Mouse (Mus musculus): ENCODE measurements around the gene Tex36.

Tex36 gene

DNA sequence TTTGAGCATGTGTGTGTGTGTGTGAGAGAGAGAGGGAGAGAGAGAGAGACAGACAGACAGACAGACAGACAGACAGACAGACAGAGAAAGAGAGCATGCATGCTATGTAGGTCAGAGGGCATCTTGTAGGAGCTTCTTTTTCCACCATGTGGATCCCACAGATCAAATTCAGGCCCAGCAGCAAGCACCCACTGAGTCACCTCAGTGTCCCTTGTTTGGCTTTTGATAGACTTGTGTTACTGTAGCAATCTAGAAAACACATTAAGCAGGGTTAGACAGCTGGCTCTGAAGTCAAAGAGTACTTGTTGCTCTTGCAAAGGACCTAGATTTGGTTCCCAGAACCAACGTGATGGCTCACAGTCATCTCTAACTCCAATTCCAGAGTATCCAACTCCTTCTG lies 10.2 kb downstream of the Tex36 start:
- no peak for DNase-seq (ENCODE audit: low spot score)

DNA sequence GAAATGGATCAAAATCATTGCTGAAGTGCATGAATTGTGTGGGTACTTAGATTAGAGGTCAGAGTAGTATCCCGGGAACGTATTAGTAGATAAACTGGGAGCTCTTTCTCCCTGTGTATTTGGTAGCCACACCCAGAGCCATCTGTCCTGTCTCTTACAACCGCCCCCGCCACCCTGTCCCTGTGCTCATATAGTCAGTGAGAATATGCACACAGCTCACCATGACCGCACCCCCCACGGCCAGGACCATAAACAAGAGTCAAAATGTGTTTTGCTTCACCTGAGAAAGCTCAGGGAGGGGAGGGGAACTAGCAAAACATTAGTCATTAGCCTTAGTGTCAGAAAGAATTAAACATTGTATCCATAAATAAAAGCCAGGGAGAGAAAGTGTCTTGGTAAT lies 18.7 kb downstream of the Tex36 start:
- no peak for DNase-seq (ENCODE audit: low spot score)

DNA sequence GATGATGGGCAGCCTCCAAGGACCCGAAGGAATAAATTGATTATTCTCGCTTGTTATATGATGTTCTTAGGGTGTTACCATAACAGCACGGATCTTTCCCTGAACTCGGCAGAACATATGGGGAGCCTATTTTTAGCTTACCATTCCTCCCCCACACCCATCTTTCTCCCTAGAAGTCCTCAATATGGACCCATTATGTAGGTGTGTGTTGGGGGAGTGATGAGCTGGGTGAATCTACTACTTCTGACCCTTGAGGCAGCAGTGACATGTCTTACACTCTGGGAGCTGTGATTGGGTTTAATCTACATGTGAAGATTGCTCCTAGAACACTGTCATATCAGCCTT lies 21.7 kb downstream of the Tex36 start:
- no peak for DNase-seq (ENCODE audit: low spot score)

DNA sequence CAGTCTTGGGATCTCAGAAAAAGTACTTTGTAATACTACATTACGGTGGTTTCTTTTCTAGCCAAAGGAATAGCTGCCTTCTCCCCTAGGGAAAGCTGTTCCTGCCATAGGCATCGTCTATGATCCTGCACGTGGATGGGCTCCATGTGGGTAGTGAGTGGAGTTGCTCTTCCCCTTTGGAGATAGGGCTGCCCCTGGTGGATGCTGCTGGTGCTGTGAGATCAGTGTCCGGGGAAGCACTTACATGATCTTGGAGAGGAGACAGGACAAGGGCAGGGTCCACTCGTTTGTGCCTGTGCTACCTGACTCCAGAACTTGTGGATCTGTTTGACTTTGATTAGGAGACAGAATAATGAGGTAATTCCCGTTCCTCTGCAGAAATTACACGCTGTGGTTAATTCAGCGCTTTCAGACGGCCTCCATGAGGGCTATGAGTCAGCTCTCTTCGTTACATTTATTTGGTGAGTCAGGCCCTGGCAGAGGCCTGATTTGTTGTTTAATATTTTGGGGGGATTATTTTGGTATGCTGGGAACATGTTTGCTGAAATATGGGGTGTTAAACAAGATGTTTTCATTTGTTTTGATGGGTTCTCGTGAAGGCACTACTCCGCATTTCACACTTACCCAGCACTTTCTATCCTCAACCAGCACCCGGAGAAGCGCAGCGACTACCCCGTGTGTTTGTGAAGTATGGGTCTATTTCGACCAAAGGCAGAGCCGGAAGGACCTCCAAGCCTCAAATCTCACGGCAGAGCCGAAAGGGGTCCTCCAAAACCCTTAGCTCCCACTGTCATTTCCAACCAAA lies 22.3 kb downstream of the Tex36 start:
- no peak for DNase-seq (ENCODE audit: low spot score)

DNA sequence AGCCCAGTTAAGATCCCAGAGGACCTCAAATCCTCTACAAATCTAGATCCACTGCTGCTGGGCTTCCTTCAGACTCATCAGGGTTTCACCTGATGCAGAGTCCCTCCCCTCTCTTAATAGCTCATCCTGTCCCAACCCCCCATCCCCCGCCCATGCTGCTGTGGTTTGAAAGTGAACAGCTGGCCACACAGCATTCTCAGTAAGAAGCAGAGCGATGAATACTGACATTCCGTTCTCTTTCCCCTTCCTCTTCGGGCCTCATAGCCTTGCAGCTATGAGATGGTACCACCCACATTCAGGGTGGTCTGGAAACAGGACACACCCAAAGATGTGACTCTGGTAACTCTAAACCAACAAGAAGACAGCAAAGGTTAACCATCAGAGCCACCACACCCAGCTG lies 25.1 kb downstream of the Tex36 start:
- no peak for DNase-seq (ENCODE audit: low spot score)

DNA sequence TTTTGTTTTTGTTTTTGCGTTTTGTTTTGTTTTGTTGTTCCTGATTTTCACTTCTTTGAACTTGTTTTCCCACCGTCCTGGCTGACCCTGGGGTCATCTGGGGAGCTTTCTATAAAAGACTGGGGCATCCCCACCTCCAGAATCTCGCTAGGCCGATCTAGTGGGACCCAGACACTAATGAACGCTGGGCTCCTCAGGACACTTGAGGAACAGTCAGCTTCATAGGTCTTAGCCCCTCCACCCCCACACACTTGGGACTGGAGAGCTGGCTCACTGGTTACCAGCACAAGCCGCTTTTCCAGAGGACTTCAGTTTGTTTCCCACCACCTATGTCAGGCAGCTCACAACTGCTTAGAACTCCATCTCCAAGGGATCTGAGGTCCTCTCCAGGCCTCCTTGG lies 25.7 kb downstream of the Tex36 start:
- DNase-seq (ENCODE audit: low spot score): no peak

DNA sequence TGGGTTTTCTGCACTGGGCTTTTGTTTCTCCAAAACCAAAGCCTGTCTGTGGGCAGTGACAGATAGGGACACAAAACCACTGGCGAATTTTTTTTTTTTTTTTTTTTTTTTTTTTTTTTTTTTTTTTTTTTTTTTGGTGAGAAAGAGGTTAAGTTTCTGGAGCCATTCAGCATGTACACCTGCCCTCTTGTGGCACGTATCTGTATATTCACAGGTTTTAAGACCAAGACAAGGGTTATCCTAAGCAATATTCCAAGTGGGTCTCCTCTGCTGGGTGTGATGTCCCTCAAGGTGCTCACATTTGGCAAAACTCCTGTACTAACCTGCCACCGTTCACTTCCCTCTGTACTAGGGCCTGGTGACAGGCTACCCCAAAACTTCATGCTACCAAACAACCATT lies 30.0 kb downstream of the Tex36 start:
- no peak for DNase-seq (ENCODE audit: low spot score)

DNA sequence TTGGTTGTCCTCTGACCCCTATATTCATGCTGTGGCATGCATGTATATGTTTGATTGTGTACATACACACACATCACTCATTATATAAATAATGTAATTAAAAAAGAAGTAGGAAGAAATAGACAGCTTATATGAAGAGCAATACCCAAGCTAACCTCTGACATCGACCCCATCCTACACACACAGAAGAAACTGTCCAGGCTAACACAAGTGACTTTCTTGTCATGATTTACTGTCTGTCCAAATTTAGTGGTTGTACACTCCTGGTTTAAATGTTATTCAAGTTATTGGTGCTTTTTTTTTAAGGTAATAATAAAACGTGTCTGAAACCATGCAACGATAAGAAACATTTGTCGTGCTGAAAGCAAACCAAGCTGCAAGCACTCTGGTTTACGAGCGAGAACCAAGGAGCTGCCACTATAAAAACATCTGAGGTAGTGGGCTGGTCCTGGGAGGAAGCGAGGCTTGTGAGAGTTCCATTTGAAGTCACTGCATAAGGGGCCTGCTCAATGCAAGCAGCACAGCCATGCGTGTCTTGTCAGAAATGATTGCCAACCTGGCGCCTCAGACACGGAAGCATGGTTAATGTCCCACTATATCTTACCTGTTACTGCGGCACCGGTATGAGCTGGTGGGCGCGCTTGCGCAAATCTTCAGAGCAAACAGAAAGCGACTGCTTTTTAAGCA lies 32.6 kb downstream of the Tex36 start:
- no peak for DNase-seq (ENCODE audit: low spot score)

DNA sequence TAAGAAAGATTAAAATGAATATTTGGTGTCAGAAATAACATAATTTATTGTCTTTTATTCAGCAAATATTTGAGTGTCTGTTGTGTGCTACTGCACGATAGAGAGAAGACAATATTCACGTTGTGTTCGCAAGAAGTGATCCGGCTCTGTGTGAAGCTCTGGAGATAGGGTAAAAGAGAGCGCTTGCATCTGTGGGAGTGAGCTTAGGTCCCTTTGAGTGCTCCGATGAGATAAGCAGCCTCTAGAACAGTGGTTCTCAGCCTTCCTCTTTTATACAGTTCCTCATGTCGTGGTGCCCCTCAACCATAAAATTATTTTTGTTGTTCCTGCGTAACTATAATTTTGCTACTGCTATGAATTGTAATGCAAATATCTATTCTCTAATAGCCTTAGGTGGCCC lies 37.4 kb downstream of the Tex36 start:
- no peak for DNase-seq (ENCODE audit: low spot score)

DNA sequence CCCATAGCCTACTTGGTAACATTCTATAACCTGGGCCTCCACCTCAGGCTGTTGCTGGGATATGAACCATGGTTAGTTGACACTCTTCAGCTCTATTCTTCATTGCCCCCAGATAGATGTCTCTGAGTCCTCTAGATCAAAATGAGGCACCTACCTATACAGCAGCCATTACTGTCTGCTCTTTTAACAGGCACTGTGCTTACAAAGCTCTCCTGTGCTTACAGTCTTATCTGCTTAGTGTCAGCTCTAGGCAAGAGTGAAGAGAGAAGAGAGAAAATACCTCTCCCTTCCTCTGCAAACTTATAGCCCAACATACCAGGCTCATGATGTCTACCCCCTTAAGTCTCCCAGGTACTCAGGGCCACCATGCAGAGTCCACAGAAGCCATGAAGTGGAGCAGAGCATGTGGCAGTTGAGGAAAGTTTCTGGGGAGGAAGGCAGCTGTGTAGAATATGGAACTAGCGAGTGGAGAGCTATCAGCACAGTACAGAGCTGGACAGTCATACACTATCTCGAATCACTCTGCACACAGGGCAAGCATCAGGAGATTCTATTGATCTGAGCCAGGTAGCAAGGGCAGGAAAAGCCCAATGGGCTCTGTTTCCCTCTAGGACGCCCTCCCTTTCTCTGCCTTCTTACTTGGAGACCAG lies 38.7 kb downstream of the Tex36 start:
- DNase-seq (ENCODE audit: low spot score): no peak

DNA sequence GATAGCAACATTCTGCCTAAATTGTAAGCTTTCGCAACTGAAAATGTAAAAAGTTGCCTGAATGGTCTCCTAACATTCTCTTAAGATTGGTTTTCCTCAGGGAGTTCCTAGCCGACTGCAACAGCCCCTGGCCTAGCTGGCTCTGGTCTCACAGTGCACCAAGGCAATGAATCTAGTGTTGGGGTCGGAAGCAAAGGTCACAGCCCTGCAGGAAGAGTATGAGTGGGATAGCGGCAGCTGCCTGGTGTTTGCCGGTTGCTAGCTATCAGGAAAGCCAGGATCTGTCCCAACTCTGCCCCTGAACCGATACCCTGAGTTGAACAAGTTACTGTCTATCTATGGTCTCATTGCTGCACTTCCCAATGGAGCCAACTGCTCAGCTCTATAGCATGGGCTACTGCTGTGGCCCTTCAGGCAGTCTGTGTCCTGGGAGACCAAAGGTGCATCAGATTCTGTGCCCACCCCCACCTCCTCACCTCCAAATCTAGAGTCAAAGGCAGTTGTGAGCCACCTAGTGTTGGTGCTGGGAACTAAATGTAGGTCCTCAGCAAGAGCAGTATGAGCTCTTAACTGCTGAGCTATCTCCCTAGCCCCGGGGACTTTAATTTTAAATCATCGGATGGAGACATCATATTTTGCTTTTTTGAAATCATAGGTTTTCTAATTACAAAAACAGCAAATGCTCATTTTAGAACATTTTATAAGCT lies 46.0 kb downstream of the Tex36 start:
- DNase-seq (ENCODE audit: low spot score): no peak

DNA sequence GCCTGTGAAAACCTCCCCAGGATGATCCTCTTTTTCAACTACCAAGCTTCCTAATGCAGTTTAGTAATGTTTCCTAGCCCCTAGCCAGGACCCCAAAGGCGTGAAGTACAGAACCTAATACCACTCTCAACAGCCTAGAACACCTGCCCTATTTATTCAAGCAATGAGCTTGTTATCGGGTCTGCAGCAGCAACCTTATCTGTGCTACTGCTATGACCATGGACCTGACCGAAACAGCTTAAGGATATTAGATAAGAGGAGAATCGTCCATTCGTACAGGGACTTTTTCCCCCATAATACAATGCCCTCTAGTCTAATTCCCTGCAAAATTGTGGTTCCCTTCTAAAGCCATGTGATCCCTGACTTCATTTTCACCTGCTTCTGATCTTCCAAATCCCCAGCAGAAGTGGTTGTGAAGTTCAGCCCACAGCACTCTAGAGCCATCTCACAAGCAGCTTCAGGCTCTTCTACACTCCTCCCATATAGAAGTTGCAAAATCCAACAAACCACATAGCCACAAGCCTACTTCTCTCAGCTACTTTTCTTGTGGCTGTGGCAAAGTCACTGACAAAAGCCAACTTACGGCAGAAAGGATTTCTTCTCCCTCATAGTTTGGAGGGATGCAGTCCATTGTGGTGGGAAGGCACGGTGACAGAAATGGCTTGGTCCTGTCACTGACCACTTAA lies 49.5 kb downstream of the Tex36 start:
- DNase-seq (ENCODE audit: low spot score): no peak

DNA sequence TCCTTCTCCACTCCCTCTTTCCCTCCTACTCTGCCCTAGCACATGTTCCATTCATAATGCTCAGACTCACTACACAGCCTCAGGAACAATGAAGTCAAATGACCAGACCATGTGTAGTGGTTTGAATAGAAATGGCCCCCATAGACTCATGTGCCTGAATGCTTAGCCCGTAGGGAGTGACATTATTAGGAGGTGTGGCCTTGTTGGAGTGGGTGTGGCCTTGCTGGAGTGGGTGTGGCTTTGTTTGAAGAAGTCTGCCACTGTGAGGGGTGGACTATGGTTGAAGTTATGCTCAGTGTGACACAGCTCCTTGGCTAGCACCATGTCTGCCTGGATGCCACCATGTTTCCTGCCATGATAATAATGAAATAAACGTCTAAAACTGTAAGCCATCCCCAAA lies 51.0 kb downstream of the Tex36 start:
- DNase-seq (ENCODE audit: low spot score): no peak

DNA sequence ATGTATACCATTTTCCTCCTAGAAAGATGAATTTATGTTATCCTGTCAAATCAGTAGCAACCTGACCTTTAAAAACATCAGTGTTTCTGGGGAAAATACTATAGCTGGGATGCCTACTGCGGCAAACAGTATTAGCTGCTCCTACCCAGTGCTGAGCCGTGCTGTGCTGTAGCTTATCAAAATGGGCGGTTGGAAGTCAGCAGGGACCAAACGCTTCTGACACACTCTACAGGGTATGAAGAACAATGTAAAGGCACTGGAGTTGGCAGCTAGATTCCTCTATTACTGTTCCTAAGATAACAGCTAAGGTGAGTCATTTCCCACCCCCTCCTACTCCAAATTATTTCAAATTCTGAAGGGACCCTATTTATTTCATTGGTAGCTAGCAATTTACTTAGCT lies 53.5 kb downstream of the Tex36 start:
- DNase-seq (ENCODE audit: low spot score): no peak

DNA sequence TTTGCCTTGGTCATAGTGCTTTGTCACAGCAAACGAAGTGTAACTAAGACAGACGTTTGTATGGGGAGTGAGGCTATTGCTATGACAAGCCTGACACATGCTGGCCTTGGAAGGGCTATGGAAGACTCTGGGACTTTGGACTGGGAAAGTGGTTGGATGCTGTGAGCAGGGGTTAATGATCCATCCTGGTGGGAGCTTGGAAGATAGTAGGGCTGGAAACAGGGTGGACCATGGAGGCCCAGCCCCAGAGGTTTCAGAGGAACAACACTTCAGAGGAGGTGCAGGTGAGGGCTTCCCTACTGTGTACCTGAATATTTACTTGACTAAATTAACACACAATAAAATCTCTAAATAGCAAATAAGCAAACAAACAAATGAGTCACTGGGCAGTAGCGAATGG lies 56.3 kb downstream of the Tex36 start:
- DNase-seq (ENCODE audit: low spot score): no peak

DNA sequence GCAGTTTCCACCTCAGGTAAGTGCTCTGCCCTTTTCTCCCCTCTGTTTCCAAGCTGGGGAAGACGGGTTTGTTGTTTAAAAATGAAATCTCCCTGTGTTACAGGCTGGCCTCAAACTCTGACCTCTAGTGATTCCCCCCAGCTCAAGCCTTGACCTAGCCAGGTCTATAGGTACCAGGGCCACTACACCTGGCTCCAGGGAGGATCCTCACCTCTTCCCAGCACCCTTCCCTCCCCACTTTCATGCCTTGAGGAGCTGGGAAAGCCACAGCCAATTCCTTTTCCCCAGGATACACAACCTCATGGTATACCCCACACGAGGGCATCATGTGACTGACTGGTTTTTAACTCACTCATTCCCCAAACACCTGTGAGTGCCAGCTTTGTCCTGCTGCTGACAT lies 57.0 kb downstream of the Tex36 start:
- DNase-seq (ENCODE audit: low spot score): no peak

DNA sequence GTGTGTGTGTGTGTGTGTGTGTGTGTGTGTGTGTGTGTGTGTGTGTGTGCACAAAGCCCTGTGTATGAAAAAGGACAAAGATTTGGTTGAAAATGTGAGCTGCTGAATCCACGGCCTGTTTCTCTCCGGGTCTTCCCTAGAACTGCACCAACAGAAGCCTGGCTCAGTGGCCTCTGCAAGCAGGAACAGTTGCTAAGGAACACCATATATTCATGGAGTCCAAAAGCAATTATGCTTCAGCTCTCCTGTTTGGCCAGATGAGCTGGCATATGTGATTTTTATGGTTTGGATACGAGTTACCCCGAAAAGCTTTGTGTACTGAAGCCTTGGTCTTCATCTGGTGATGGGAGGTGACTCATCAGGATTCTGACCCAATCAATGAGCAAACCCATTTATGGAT lies 58.8 kb downstream of the Tex36 start:
- DNase-seq (ENCODE audit: low spot score): no peak

DNA sequence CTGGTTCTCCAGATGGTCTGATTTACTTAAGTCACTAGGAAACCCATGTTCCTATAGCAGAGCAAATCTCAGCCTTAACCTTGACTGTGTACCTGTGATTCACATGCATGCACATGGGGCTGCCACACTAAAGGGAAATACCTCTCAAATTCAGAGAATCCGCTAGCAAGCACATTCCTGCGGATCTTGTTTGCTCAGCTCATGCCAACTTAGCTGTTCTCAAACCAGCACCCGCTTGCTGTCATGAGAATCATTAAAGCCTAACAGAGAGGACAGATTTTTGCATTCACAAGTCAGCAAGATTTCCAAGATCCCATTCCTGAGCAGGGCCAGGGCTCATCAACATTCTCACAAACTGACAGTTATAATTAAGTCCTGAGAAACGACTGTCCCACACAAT lies 64.6 kb downstream of the Tex36 start:
- no peak for DNase-seq (ENCODE audit: low spot score)
